Mouse (Mus musculus) layer of hippocampus, postnatal 25 days (tissue): ENCODE results near the gene Rnf169. TPM values are rescaled to one million over a fixed set of nuclear protein-coding genes. Genes with fewer than 3 reads are reported as not detected.
A peak's percentile ranks its signal among the peaks of the same experiment; 100 is the strongest.

Experiments
- DNase-seq, 2 experiments: peaks; one replicate each; pipeline ENCODE4 v3.0.0; 2022; ENCODE audit warnings: mixed read lengths in 2 of 2, low spot score in 1 of 2; ENCODE audit errors: extremely low spot score in 1 of 2
- total RNA-seq, 2 experiments: library from RNA; stranded (reverse); gene quantifications; 2 replicates each; pipeline ENCODE4 v1.2.3; 2021

The Rnf169 gene
- total RNA-seq, 2 experiments from 2014 or later, result 24.0 to 25.5 TPM

DNA sequence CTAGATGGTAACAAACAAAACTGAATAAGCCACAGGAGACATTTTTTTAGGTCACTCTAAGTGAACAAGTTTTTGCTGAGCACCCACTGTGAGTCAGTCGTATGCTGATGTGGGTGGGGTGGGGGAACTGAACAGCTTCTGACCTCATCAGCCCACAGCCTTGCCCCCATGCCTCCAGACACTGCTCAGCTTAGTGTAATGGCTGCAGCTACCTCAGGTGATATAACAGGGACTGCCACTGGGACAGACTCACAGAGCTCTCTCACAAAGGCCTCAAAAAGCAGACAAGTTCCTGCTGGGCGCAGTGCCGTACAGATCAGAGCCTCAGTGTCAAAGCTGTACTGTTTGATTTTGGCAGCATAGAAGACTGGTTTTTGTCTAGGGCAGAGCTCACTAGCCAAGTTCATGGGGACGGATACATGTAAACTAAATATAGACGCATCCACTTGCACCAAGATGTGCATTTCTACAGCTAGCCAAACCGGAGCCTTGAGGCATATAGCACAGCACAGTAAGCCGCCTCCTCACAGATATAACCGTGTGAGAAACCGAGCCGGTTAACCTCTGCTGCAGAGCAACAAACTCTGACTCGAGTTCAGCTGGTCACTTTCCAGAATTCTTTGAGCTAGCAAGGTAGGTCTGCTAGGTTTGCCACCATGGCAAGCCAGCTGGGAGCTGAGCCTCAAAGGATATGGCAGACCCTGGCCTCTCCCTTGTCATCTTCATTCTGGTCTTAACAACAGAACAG lies 77.2 kb downstream of the Rnf169 start:
- DNase-seq, result no peak

DNA sequence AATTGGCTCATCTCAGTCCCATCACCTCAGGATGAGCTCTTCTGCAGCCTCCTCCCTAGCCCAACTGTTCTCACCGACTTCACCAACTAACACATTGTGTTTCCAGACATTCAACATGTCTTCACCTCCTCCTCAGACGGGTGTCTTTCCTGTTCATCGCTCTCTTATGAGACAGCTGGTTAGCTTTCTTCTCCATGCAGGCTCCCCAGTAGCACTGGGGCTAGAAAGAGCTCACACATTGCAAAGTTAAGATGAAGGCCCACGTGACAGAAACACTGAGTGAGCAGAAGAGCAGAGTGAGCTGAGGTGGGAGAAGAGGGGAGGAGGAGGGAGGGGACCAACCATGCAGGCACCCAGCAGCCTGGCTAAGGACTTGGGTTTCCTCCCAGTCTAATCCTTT lies 78.0 kb downstream of the Rnf169 start:
- DNase-seq, result no peak

DNA sequence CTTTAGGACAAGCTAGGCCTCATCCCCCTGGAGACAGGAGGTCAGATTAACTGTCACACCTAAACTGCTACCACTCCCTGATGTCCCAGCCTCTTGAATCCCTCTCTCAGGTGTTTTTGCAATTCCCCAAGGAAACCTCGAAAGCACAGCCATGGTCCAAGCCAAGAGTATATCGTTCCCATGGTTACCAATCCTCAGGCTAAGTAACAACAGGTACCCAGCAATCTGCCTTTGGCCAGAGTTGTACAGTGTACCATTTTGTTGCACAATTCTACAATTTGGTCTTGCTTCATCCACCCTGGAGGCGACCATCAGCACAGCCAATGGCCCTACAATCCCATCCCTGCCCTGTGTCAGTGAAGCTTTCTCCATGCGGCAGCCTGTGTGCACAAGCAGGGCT lies 83.3 kb downstream of the Rnf169 start:
- no peak for DNase-seq

DNA sequence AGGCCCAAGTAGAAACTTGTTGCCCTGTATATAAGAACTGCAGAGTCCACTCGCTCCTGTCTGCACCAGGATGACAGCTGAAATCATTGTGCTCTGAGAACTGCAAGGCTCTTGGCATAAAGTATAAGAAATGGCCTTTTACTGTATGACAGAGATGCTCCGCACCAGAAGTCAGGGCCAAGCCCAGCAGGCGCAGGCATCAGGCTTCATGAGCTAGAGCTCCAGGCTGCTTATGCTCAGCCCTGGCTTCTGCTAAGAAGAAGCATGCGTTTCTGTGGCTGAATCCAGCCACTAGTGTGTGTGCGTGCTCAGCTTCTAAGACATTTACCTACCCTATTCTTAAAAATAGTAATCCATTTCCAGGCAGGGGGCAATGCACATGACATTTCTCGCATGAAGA lies 85.8 kb downstream of the Rnf169 start:
- no peak for DNase-seq

DNA sequence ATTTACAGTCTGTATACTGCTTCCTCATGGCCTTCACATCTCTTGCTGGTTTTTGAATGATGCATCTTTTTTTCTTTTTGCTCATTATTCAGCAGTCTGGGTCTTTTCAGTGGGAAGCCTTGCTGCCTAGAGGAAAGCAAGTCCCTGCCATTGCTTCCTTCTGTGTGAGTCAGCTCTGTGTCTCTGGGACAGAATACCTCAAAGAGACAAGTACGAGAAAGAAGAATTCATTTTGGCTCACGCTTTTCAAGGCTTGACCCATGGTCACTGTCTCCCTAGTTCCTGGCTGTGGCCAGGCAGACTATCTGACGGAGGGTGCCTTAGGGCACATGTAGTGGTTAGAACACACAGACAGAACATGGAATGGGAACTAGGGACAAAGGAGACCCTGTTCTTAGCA lies 86.3 kb downstream of the Rnf169 start:
- DNase-seq, result no peak

DNA sequence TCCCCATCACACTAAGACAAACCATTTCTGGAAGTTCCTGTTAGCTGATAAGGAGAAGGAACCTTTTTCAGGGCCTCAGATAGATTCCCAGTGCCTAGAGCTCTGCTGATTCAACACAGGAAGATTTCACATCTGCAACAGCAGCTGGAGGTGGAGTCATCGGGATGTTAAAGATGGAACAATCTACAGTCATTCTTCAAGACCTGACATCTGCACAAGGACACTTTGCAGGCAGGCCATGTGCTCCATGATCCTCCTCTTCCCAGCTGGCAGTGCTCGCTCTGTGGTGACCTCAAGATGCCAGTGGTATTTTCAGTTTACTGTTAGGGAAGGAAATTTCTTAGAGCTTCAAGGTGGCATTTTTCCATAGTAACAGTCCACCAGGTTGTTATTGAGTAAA lies 87.9 kb downstream of the Rnf169 start:
- no peak for DNase-seq

DNA sequence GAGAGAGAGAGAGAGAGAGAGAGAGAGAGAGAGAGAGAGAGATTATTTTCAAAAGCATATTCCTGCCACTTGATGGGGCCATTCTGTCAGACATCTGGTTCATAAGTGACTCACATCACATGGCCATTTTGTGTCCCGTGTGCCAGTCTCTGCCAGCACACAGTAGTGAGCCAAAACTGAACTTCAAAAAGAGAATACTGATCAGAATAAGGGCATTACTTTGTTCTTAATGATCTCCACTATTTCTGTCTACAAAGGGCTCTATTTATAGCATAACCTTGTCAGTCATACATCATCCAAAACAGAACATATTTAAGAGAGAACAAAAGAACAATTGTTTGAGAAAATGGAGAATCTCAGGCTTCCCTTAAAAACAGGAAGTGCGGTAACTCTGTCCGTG lies 88.8 kb downstream of the Rnf169 start:
- DNase-seq, result no peak

DNA sequence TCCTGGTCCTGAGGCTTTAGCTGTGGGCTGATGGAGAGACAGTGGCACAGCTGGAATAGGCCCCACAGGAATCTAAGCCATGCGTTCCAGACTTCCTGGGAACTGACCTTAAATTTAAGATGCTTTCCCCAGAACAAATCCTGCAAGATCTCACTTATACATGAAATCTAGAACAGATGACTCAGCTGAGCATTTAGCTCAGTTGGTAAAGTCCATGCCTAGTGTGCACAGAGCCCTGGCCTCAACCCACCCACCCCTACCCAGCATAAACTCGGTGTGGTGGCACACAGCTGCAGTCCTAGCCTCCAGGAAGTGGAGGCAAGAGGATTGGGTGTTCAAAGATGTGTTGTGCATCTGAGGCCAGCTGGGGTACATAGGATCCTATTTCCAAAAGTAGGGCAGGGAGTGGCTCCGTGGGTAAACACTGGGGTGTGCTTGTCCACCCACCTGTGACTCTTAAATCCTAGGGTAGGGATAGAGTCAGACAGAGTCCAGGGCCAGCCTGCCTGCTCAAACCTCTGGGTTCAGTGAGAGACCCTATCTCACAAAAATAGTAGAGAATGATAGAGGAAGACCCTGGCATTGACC lies 90.0 kb downstream of the Rnf169 start:
- no peak for DNase-seq

DNA sequence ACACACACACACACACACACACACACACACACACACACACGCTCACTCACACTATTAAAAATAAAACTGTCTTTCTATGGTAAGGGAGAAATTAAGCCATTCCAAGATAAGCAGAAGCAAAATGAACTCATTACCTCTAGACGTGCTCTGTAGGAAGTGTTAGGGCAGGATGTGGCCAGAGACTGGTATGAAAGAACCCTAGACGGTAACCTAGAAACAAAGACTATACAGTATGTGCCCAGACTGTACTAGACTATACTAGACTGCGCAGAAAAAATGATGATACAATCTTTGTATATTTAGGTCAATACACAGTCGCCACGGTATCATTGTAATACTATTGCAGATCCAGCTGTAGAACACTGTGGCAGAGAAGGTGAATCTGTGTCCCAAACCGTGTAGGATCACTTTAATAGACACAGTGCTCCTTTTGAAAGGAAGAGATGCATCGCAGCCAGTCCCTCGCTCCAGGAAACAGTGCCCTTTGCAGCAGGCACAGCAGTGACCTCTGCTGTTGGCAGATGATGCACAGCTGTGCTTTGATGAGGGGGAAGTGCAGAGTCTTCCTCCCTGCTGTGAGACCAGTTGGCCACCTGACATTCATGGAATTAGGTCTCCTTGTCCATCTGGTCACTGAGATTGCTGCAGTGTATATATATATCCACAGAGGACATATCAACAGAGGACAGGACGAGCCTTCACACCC lies 90.9 kb downstream of the Rnf169 start:
- DNase-seq, result no peak

DNA sequence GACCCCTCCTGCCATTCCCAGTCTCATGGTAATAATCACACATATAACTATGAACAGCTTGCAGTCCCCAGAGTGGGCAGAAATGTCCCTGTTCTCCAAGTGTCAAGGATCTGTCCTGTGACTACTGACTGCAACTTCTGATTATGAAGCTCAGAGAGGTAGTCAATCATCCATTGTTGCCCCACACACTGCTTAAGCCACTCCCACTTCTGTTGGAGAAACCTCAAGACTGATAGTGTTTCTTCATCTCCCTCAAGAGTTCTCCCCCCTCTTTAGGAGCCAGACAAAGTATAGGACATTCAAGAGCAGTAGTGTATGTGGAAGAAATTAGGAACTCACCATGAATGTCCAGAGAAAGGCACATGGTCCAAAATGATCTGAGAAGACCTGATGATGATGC lies 92.5 kb downstream of the Rnf169 start:
- DNase-seq, result no peak

DNA sequence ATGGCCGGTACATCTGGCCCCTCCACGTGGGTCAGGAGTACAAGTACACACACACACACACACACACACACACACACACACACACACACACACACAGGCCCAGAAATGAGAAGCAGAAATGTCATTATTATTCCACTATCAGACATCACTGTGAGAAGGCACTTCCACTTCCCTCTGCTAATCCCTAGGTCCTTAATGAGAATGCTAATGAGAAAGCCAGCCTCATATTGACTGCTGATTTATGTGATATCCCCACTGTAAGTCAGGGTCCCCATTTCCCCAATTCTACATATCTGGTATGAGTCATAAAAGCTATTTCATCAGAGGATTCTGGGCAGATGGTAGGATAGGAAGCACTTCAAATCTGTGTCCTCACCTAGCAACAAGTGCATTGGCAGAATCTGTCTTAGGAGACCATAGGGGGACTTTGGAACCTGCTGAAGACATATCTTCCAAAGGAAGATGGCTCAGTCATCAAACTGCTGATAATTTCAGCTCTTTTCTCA lies 93.0 kb downstream of the Rnf169 start:
- DNase-seq, result no peak

DNA sequence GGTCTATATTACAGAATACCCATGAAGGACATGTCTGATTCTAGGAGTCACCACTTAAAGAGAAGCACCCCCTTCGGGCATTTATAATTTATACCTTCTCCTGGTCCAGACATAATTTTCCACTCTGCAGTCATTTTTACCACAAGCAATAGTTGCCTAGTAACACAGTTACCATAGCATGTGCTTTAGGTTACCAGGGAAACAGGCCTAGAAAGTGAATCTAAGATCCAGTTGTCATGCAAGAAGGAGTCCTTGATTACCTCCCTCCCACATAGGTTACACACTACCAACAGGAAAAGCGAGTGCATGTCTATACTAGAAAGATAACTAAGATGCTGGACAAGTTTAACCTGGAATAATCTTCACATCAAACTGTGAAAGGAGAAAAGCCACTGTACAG lies 102.0 kb downstream of the Rnf169 start:
- DNase-seq, result no peak

DNA sequence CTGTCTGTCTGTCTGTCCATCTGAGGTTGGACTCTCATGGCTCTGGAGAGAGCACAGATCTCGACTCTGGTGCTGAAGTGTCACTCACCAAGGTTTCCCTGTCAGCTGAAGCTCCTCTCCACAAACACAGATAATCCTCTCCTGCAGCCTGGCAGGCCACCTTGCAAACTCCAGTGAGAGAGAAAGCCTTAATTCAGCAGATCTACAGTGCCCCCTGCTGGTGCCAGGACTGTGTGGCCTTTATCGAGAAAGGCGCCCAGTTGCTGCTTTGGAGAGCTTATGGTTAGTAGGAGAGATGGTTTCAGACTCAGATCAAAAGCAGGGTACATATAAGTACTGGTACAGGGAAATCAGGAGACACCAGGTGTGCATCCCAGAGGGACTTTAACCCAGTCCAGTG lies 103.9 kb downstream of the Rnf169 start:
- DNase-seq, result peak; percentile 87 to 98

DNA sequence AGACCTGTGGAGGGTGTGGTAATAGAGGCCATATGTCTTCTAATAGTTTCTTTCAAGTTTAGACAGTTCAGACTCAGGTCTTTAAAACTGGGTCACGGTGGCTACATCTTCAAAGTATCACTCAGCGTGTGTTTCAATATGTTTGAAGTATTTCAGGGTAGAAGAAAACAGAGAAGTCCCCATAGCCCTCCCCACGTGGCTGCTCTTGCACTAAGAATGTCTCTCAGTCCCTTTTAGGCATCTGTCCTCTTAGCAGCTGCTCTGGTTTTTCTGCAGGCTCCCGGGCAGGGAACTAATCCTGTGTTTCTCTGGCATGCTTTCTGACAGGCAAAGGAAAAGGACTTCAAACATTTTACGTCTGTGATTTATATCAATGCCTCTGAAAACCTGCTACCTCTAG lies 104.4 kb downstream of the Rnf169 start:
- no peak for DNase-seq

DNA sequence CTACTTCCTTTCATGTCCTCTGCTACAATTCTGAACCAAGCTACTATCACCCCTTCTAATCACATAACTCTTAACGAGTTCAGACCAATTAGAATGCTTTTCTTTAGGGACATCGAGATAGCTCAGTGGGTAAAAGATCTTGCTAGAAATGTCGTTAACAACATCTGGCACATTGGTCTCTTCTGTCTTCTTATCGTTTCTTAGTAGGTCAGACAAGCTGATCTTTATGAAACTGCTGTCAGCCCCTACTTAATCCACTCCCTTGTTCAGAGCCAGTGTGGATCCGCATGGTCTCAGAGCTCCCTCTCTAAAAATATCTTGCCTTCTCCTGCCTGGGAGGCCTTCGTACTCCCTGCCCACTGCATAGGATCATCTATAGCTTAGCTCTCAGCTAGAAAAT lies 106.3 kb downstream of the Rnf169 start:
- no peak for DNase-seq

Other genes starting within 250 kb of the Rnf169 start
- gene Olfr521, start 216.9 kb downstream of the Rnf169 start, total RNA-seq, result not detected
- 1 to 10 TPM; 2.8 to 2.9 TPM for gene Neu3, start 152.0 kb downstream of the Rnf169 start, total RNA-seq
- gene Xrra1, start 121.3 kb downstream of the Rnf169 start, total RNA-seq, result 1 to 10 TPM in 1 of 2 experiments, under 1 TPM in 1; 0.94 to 1.1 TPM
- gene Spcs2, start 117.0 kb downstream of the Rnf169 start, total RNA-seq, result 100 to 1,000 TPM in 1 of 2 experiments, 10 to 100 TPM in 1; 89.9 to 104 TPM
- gene Chrdl2, start 25.7 kb upstream of the Rnf169 start, total RNA-seq, result under 1 TPM; 0.15 to 0.38 TPM
- gene Pold3, start 141.1 kb upstream of the Rnf169 start, total RNA-seq, result 10 to 100 TPM; 24.7 to 32.4 TPM
- gene Lipt2, start 178.8 kb upstream of the Rnf169 start, total RNA-seq, result 1 to 10 TPM; 5.1 to 7.4 TPM
- under 1 TPM; 0.59 TPM for gene Kcne3, start 196.1 kb upstream of the Rnf169 start, total RNA-seq
- gene Pgm2l1, start 246.9 kb upstream of the Rnf169 start, total RNA-seq, result 100 to 1,000 TPM; 267 to 298 TPM